Mouse (Mus musculus): ENCODE measurements around the gene BC004004. TPM values are rescaled to one million over a fixed set of nuclear protein-coding genes. Genes with fewer than 3 reads are reported as not detected.

Gene BC004004
- total and polyA plus RNA-seq, 2 experiments from 2014 or later: 145 to 181 TPM

DNA sequence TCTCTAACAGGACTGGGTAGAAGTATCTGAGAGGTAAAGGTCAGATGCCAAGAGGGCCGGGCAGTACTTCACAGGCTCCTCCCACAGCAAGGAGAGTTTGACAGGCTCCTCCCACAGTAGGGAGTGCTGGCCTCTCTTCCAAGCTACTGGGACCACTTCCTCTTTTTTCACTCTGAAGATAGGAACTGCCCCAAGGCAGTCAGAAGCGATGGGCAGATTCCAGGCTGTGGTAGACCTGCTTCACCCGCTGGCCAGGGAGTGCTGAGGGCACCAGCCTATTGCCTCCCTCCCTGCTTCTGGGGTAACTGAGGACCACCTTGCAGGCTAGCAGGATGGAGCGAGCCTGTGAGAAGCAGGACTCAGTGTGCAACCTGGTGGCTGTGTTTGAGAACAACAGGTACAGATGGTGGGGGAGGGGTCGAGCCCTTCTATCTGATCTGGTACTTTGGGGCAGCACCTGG lies 92.2 kb downstream of the BC004004 start, which contains the start of gene Fgd2:
TSS of gene Fgd2 (plus strand) at position 154 of the 461 bp plus-strand sequence.
- no peak for DNase-seq (ENCODE audit: low spot score)
- peak; percentile 55 for TF ChIP-seq CTCF (IDR thresholded peaks at IDR 0.05; ENCODE audit: low read depth)
- H3K27ac ChIP-seq: 0 out of 2 replicates have a peak within 1 kb of the TSS, but pooled peaks have one; percentile 15
- no peak within 1 kb of the TSS for H3K4me3 ChIP-seq (ENCODE audit: low read length)
- H3K9me3 ChIP-seq (ENCODE audit: low read length): no peaks in the 10 kb centered on the region
- no peak within 1 kb of the TSS for H3K4me2 ChIP-seq (ENCODE audit: low read depth, low read length)
- H3K27me3 ChIP-seq (ENCODE audit: insufficient read depth, low read length): no peaks in the 10 kb centered on the region
- H3K4me1 ChIP-seq (ENCODE audit: insufficient read depth, low read length): peaks cover 12% of the 10 kb centered on the region; the same call in 1 of the 2 replicates
- ATAC-seq: no peak
- no peak within 1 kb of the TSS for H3K9ac ChIP-seq (replicated peaks; ENCODE audit: low read length)
- WGBS: 24% methylated on average over 5 of the region's 5 CpGs
- no peaks in the 10 kb centered on the region for H3K36me3 ChIP-seq (ENCODE audit: insufficient read depth, low read length)

DNA sequence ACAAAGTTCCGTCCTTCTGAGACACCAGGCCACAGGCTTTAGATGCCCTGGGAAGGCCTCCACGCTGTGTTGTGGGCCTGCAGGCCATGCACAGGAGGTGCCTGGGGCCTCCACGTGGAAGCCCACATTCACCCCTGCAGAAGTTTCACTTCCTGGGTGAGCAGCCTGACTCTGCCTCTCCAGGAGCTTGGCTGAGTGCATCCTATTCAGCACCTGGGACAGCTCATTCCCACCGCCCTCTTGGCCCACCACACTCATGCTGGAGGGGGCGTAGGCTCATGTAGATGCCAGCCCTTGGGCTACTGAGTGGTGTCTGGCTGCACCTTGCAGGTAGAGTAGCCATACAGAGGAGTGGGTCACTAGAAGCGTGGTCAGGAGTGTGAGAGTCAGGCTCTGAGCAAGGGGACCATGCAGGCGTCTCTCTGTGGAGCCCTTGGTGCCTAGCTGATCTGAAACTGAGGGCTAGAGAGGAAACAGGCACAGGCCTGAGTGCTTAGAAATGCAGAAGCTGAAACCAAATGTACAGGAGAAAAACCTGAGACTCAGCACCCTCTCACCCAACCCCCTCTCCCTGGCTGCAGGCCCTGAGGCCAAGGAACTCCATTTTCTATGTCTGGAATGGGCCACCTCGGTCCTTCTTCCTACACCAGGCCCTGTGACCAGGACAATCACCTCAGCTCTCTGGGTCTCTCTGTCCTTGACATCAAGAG lies 93.5 kb downstream of the BC004004 start:
- no peak overlapping the region for H3K4me2 ChIP-seq (ENCODE audit: low read depth, low read length)
- no peaks in the 10 kb centered on the region for H3K27me3 ChIP-seq (ENCODE audit: insufficient read depth, low read length)
- no peak for TF ChIP-seq CTCF (IDR thresholded peaks at IDR 0.05; ENCODE audit: low read depth)
- H3K36me3 ChIP-seq (ENCODE audit: insufficient read depth, low read length): no peaks in the 10 kb centered on the region
- H3K4me1 ChIP-seq (ENCODE audit: insufficient read depth, low read length): peaks cover 2% of the 10 kb centered on the region; the same call in 1 of the 2 replicates
- DNase-seq (ENCODE audit: low spot score) (no peak), ATAC-seq (no peak)
- H3K27ac ChIP-seq: no peak overlapping the region
- H3K9ac ChIP-seq (replicated peaks; ENCODE audit: low read length): no peak overlapping the region
- 65% methylated on average over 8 of the region's 8 CpGs for WGBS
- no peak overlapping the region for H3K4me3 ChIP-seq (ENCODE audit: low read length)
- H3K9me3 ChIP-seq (ENCODE audit: low read length): no peaks in the 10 kb centered on the region

DNA sequence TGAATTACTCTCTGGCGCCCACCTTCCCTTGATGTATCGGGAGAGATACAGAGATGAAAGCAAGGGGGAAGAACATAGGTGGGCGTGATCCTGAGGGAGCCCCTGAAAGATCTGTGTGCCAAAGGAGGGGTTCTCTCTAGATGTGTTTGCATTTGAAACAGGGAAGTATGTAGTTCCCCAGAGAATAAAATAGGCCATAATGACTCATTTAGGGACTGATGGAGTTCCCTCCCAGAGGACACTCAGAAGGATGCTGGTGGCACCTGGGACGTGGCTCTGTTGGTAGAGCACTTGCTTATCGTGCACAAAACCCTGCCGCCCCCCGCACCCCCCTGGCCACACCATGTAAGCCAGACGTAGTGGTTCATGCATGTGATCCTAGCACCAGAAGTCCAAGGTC lies 94.5 kb downstream of the BC004004 start:
- Histone ChIP-seq H3K4me2 (ENCODE audit: low read depth, low read length) (no peak overlapping the region), H3K4me1 (ENCODE audit: insufficient read depth, low read length) (no peaks in the 10 kb centered on the region), H3K27me3 (ENCODE audit: insufficient read depth, low read length) (no peaks in the 10 kb centered on the region), H3K4me3 (ENCODE audit: low read length) (no peak overlapping the region), H3K36me3 (ENCODE audit: insufficient read depth, low read length) (no peaks in the 10 kb centered on the region), H3K9me3 (ENCODE audit: low read length) (no peaks in the 10 kb centered on the region), H3K9ac (replicated peaks; ENCODE audit: low read length) (no peak overlapping the region), H3K27ac (no peak overlapping the region)
- ATAC-seq (no peak), DNase-seq (ENCODE audit: low spot score) (no peak)
- no peak for TF ChIP-seq CTCF (IDR thresholded peaks at IDR 0.05; ENCODE audit: low read depth)
- 84% methylated on average over 8 of the region's 8 CpGs for WGBS

Other genes with a start within 250 kb of the BC004004 start
- gene Srsf3, start 236.2 kb upstream of the BC004004 start, total RNA-seq (2014; rRNA removed): 139 and 147 TPM in 2 replicates
- 298 and 315 TPM in 2 replicates for gene Srsf3, start 236.2 kb upstream of the BC004004 start, polyA plus RNA-seq (2015; fragmentation: Nextera tagmentation; extraction: Ambion mirVana)
- 48.9 and 50.0 TPM in 2 replicates for gene Cdkn1a, start 177.8 kb upstream of the BC004004 start, total RNA-seq (2014; rRNA removed)
- 242 and 257 TPM in 2 replicates for gene Cdkn1a, start 177.8 kb upstream of the BC004004 start, polyA plus RNA-seq (2015; fragmentation: Nextera tagmentation; extraction: Ambion mirVana)
- 1.2 TPM in 2 replicates for gene Rab44, start 154.6 kb upstream of the BC004004 start, total RNA-seq (2014; rRNA removed)
- 0.05 and 0.20 TPM in 2 replicates for gene Rab44, start 154.6 kb upstream of the BC004004 start, polyA plus RNA-seq (2015; fragmentation: Nextera tagmentation; extraction: Ambion mirVana)
- 56.1 and 65.8 TPM in 2 replicates for gene Cpne5, start 30.6 kb upstream of the BC004004 start, total RNA-seq (2014; rRNA removed)
- 56.6 and 61.6 TPM in 2 replicates for gene Cpne5, start 30.6 kb upstream of the BC004004 start, polyA plus RNA-seq (2015; fragmentation: Nextera tagmentation; extraction: Ambion mirVana)
- gene Ppil1, start 4.6 kb upstream of the BC004004 start, total RNA-seq (2014; rRNA removed): 72.6 and 81.4 TPM in 2 replicates
- gene Ppil1, start 4.6 kb upstream of the BC004004 start, polyA plus RNA-seq (2015; fragmentation: Nextera tagmentation; extraction: Ambion mirVana): 84.3 and 87.7 TPM in 2 replicates
- 2.3 and 2.8 TPM in 2 replicates for gene Pi16, start 48.9 kb downstream of the BC004004 start, total RNA-seq (2014; rRNA removed)
- gene Pi16, start 48.9 kb downstream of the BC004004 start, polyA plus RNA-seq (2015; fragmentation: Nextera tagmentation; extraction: Ambion mirVana): 1.7 and 2.3 TPM in 2 replicates
- gene Mtch1, start 79.1 kb downstream of the BC004004 start, total RNA-seq (2014; rRNA removed): 622 and 633 TPM in 2 replicates
- gene Mtch1, start 79.1 kb downstream of the BC004004 start, polyA plus RNA-seq (2015; fragmentation: Nextera tagmentation; extraction: Ambion mirVana): 464 and 500 TPM in 2 replicates
- 14.7 and 19.1 TPM in 2 replicates for gene Fgd2, start 92.1 kb downstream of the BC004004 start, total RNA-seq (2014; rRNA removed)
- gene Fgd2, start 92.1 kb downstream of the BC004004 start, polyA plus RNA-seq (2015; fragmentation: Nextera tagmentation; extraction: Ambion mirVana): 10.3 and 10.9 TPM in 2 replicates
- gene Pim1, start 222.0 kb downstream of the BC004004 start, total RNA-seq (2014; rRNA removed): 15.4 and 18.9 TPM in 2 replicates
- 14.6 and 16.8 TPM in 2 replicates for gene Pim1, start 222.0 kb downstream of the BC004004 start, polyA plus RNA-seq (2015; fragmentation: Nextera tagmentation; extraction: Ambion mirVana)